Mouse (Mus musculus): Measurements from ENCODE around the gene Fam131c. TPM values are rescaled to one million over a fixed set of nuclear protein-coding genes. Genes with fewer than 3 reads are reported as not detected.

The Fam131c gene
- total and polyA plus RNA-seq, 3 experiments, result not detected

DNA sequence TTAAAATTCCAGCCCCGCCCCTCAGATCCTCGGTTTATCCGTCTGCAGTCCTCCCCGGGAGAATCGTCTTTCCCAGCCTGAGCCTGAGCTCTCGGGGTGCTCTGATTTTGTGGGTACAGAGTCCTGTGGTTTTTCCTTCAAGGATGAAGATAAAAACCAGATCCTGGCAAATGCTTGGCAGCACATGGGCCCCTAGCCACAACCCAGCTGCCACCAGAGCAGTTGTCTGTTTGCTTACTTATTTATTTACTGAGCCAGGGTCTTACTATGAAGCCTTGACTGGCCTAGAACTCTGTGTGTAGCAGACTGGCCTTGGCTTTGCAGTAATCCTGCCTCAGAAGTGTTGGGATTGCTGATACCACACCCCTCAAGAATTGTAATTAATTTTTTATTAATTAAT, 8.8 kb upstream of the Fam131c start:
- dilution Hi-C loops (cut with MboI; ENCODE audit: extremely low pct_ligation_motif_present, extremely low pct_unique_long_range_greater_than_20kb, low sequenced_read_pairs), result no loop called here

DNA sequence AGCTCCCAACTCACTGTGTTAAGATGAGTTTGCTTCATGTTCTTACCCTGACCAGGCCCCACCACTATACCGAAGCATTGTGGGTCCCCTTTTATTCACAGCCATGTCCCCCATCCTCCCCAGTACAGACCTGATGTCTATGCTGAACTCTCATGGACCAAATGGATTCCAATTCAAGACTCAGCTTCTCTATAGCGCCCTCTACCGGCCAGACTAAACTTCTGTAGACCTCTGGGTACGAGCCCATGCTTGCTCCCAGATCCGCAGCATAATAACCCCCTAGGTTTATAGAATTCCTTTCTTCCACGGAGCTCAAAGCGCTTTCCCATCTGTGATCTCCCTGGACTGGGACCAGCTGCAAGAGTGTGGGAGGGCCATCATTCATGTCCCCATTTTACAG, 7.2 kb upstream of the Fam131c start:
- peaks cover 4 to 7% of the 10 kb centered on the region in 2 experiments; a peak in 2 of 4 replicates for H3K4me1 ChIP-seq (ENCODE audit: control insufficient read depth in 1 of 2, insufficient read depth in 2 of 2)
- DNase-seq (ENCODE audit: extremely low read depth), result peak; percentile 74
- no peak overlapping the region for H3K27ac ChIP-seq (ENCODE audit: insufficient read depth, low read depth)
- H3K79me2 ChIP-seq (replicated peaks; ENCODE audit: control insufficient read depth, extremely low read depth, insufficient read depth, poor library complexity, severe bottlenecking), result no peaks in the 10 kb centered on the region
- H3K27me3 ChIP-seq (replicated peaks), result peaks cover 81% of the 10 kb centered on the region
- H3K9ac ChIP-seq (ENCODE audit: insufficient read depth, low read depth), result no peak overlapping the region
- in situ Hi-C loops (cut with MboI; ENCODE audit: low pct_ligation_motif_present, low pct_unique_long_range_greater_than_20kb, low sequenced_read_pairs) (loop anchor here (5.0 to 10.0 kb wide), 2 partner anchors 84 to 216 kb away; partner anchors contain the start of gene Fbxo42), dilution Hi-C loops (cut with MboI; ENCODE audit: extremely low pct_ligation_motif_present, extremely low pct_unique_long_range_greater_than_20kb, low sequenced_read_pairs) (no loop called here)
- H3K36me3 ChIP-seq (replicated peaks in 1 of 2; ENCODE audit: control insufficient read depth in 1 of 2, insufficient read depth in 1 of 2, low read length in 1 of 2), result no peaks in the 10 kb centered on the region
- H3K4me3 ChIP-seq (replicated peaks in 1 of 3; ENCODE audit: low read depth in 2 of 3, low read length in 2 of 3, poor library complexity in 1 of 3), result no peak overlapping the region
- TF ChIP-seq CTCF (conservative IDR thresholded peaks at IDR 0.05 in 1 of 2, IDR thresholded peaks at IDR 0.05 in 1 of 2; ENCODE audit: low read depth in 2 of 2, low read length in 2 of 2) (peak; percentile 75 to 78), SMC3 (IDR thresholded peaks at IDR 0.05; ENCODE audit: low read depth, low read length) (peak; percentile 56), ZC3H11A (IDR thresholded peaks at IDR 0.05; ENCODE audit: low read depth, low read length) (no peak), SIN3A (IDR thresholded peaks at IDR 0.05; ENCODE audit: low read length) (no peak), ZKSCAN1 (IDR thresholded peaks at IDR 0.05; ENCODE audit: borderline replicate concordance, low read depth, low read length) (no peak), USF1 (IDR thresholded peaks at IDR 0.05; ENCODE audit: low read depth, low read length) (no peak), RAD21 (IDR thresholded peaks at IDR 0.05; ENCODE audit: low read depth, low read length) (peak; percentile 40), IRF4 (IDR thresholded peaks at IDR 0.05; ENCODE audit: low read depth, low read length) (no peak)
- peaks cover 9% of the 10 kb centered on the region for H3K9me3 ChIP-seq (replicated peaks; ENCODE audit: low read length)
- H3K4me2 ChIP-seq (ENCODE audit: insufficient read depth, low read depth, poor library complexity, severe bottlenecking), result no peak overlapping the region

More for the DNA sequence above, 8.8 kb upstream of the Fam131c start:
- H3K4me3 ChIP-seq (replicated peaks in 1 of 3; ENCODE audit: low read depth in 2 of 3, low read length in 2 of 3, poor library complexity in 1 of 3), result no peak overlapping the region
- H3K9ac ChIP-seq (ENCODE audit: insufficient read depth, low read depth), result no peak overlapping the region
- peaks cover 9% of the 10 kb centered on the region for H3K9me3 ChIP-seq (replicated peaks; ENCODE audit: low read length)
- in situ Hi-C loops (cut with MboI; ENCODE audit: low pct_ligation_motif_present, low pct_unique_long_range_greater_than_20kb, low sequenced_read_pairs), result no loop called here
- H3K4me1 ChIP-seq (ENCODE audit: control insufficient read depth in 1 of 2, insufficient read depth in 2 of 2), result peaks cover 4 to 7% of the 10 kb centered on the region in 2 experiments; a peak in 2 of 4 replicates
- H3K27me3 ChIP-seq (replicated peaks), result peaks cover 65% of the 10 kb centered on the region
- H3K36me3 ChIP-seq (replicated peaks in 1 of 2; ENCODE audit: control insufficient read depth in 1 of 2, insufficient read depth in 1 of 2, low read length in 1 of 2), result no peaks in the 10 kb centered on the region
- H3K79me2 ChIP-seq (replicated peaks; ENCODE audit: control insufficient read depth, extremely low read depth, insufficient read depth, poor library complexity, severe bottlenecking), result no peaks in the 10 kb centered on the region
- no peak overlapping the region for H3K4me2 ChIP-seq (ENCODE audit: insufficient read depth, low read depth, poor library complexity, severe bottlenecking)
- DNase-seq (ENCODE audit: extremely low read depth), result no peak
- no peak for TF ChIP-seq MAZ (IDR thresholded peaks at IDR 0.05; ENCODE audit: low read depth, low read length)
- no peak for TF ChIP-seq EP300 (IDR thresholded peaks at IDR 0.05; ENCODE audit: low read length)
- no peak for TF ChIP-seq CTCF (conservative IDR thresholded peaks at IDR 0.05 in 1 of 2, IDR thresholded peaks at IDR 0.05 in 1 of 2; ENCODE audit: low read depth in 2 of 2, low read length in 2 of 2)
- TF ChIP-seq PAX5 (IDR thresholded peaks at IDR 0.05; ENCODE audit: low read length), result no peak
- TF ChIP-seq MYC (IDR thresholded peaks at IDR 0.05; ENCODE audit: low read depth, low read length), result no peak
- TF ChIP-seq MEF2A (IDR thresholded peaks at IDR 0.05; ENCODE audit: borderline replicate concordance, low read depth, low read length), result no peak
- TF ChIP-seq NRF1 (IDR thresholded peaks at IDR 0.05; ENCODE audit: low read depth, low read length), result no peak
- no peak for TF ChIP-seq USF1 (IDR thresholded peaks at IDR 0.05; ENCODE audit: low read depth, low read length)
- TF ChIP-seq USF2 (conservative IDR thresholded peaks at IDR 0.05; ENCODE audit: low read depth, low read length), result no peak
- no peak for TF ChIP-seq SIN3A (IDR thresholded peaks at IDR 0.05; ENCODE audit: low read length)
- TF ChIP-seq TBP (conservative IDR thresholded peaks at IDR 0.05; ENCODE audit: low read depth, low read length), result no peak
- TF ChIP-seq KAT2A (IDR thresholded peaks at IDR 0.05; ENCODE audit: insufficient replicate concordance, low read length), result no peak
- no peak for TF ChIP-seq UBTF (IDR thresholded peaks at IDR 0.05; ENCODE audit: low read depth, low read length)
- no peak for TF ChIP-seq NELFE (IDR thresholded peaks at IDR 0.05; ENCODE audit: low read depth, low read length)
- no peak for TF ChIP-seq MAFK (IDR thresholded peaks at IDR 0.05; ENCODE audit: insufficient replicate concordance, low read length)
- no peak overlapping the region for H3K27ac ChIP-seq (ENCODE audit: insufficient read depth, low read depth)

All from CH12.LX (cell line).